8 mouse cellular contexts compared by ENCODE assay signal in the genomic region with DNA sequence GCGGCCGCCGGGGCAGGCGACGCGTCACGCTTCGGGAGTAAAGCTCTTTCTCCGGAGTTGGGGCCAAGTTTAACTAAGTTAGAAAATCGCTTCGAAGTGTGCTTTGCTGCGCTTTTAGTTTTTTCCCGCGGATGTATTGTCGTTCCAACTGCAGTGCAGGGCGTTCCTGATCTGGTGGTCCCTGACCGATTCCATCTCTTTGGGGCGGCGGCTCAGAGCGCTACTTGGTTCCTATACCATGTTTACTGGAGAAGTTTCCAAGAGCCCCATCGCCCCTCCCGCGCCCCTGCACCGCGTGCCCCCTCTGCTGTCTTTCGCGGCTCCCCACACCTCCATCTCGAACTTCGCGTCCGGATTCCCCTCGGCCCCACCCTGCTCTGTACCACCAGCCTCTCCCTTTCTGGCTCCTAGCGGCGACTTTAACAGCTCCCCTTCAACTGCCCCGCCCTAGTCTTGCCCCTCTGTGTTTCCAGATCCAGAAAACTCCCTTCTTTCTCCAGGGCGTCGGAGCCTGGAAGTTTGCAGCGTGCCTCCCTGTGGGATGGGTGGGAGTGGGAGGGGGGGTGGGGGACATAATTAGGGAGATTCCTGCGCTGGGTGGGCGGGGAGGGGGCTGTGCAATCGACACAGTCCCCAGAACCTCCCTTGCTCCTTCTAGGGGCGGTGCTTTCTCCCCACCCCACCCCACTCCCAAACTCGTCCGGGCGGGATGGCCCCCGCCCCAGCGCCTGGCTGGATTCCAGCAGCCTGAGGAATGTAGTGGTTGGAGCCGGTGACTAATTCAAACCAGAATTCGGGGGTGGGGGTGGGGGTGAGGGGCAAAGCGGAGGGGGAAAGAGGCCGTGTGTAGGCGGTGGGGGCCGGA. TPM values are rescaled to one million over a fixed set of nuclear protein-coding genes. Genes with fewer than 3 reads are reported as not detected.
A peak's percentile ranks its signal among the peaks of the same experiment; 100 is the strongest.
DNase-seq lines count a peak whose midpoint lies in the region; ATAC-seq lines count a peak whose summit lies in the region.

No protein-coding gene starts in this region.

- peak; percentile 77 for DNase-seq in CD4-positive helper T cell, adult 2 months (ENCODE audit: low read depth, low spot score)
- DNase-seq in adipocyte (ENCODE audit: low spot score), result peak; percentile 86
- peak; percentile 68 for DNase-seq in forebrain, embryonic 14.5 days (ENCODE audit: low spot score)
- DNase-seq in midbrain, embryonic 14.5 days, result peak; percentile 67
- peak; percentile 51 for DNase-seq in thymus, postnatal 0 days (ENCODE audit: low spot score)
- no peak for DNase-seq in left cerebral cortex, postnatal 14 days (ENCODE audit: low spot score in 2 of 2)

- H3K4me1 ChIP-seq in forebrain, embryonic 14.5 days (ENCODE audit: control insufficient read depth, insufficient read depth, low read length), result peaks cover 22% of the 10 kb centered on the region
- peaks cover 65% of the 10 kb centered on the region for H3K4me1 ChIP-seq in limb, embryonic 13.5 days
- peaks cover 30% of the 10 kb centered on the region for H3K4me1 ChIP-seq in midbrain, embryonic 14.5 days (ENCODE audit: control insufficient read depth, insufficient read depth, low read length)

- no peaks in the 10 kb centered on the region for H3K36me3 ChIP-seq in forebrain, embryonic 14.5 days (ENCODE audit: control insufficient read depth, insufficient read depth, low read length)
- no peaks in the 10 kb centered on the region for H3K36me3 ChIP-seq in limb, embryonic 13.5 days
- H3K36me3 ChIP-seq in midbrain, embryonic 14.5 days (ENCODE audit: control insufficient read depth, insufficient read depth, low read length), result no peaks in the 10 kb centered on the region

- under 1% methylated on average over 53 of the region's 53 CpGs for WGBS in forebrain, embryonic 14.5 days
- WGBS in limb, embryonic 13.5 days, result under 1% methylated on average over 53 of the region's 53 CpGs
- WGBS in midbrain, embryonic 14.5 days, result under 1% methylated on average over 53 of the region's 53 CpGs

- peak; percentile 60 for ATAC-seq in forebrain, embryonic 14.5 days
- ATAC-seq in hematopoietic stem cell, adult 5-6 weeks (replicated peaks in 1 of 2; ENCODE audit: insufficient read depth in 1 of 2, low FRiP score in 2 of 2, low TSS enrichment in 1 of 2, low read depth in 1 of 2, poor library complexity in 2 of 2, severe bottlenecking in 2 of 2), result peak; percentile 50 to 51; a peak in 3 of 4 replicates
- peak; percentile 84 for ATAC-seq in limb, embryonic 13.5 days (ENCODE audit: low FRiP score, low read depth)
- ATAC-seq in midbrain, embryonic 14.5 days (ENCODE audit: low FRiP score, low TSS enrichment), result peak; percentile 51

- H3K9ac ChIP-seq in forebrain, embryonic 14.5 days (ENCODE audit: low read length), result peak overlapping the region; percentile 64
- H3K9ac ChIP-seq in limb, embryonic 13.5 days, result peak overlapping the region; percentile 93
- H3K9ac ChIP-seq in midbrain, embryonic 14.5 days (replicated peaks; ENCODE audit: low read length), result peak overlapping the region; percentile 51; the same call in 1 of the 2 replicates

- H3K27me3 ChIP-seq in forebrain, embryonic 14.5 days (replicated peaks; ENCODE audit: control insufficient read depth, insufficient read depth, low read length), result peaks cover 11% of the 10 kb centered on the region; the same call in 1 of the 2 replicates
- H3K27me3 ChIP-seq in limb, embryonic 13.5 days, result no peaks in the 10 kb centered on the region
- H3K27me3 ChIP-seq in midbrain, embryonic 14.5 days (ENCODE audit: control insufficient read depth, insufficient read depth, low read length), result peaks cover 40% of the 10 kb centered on the region

- peak overlapping the region; percentile 38 for H3K4me3 ChIP-seq in forebrain, embryonic 14.5 days (ENCODE audit: low read depth, low read length)
- H3K4me3 ChIP-seq in limb, embryonic 13.5 days, result peak overlapping the region; percentile 87
- H3K4me3 ChIP-seq in midbrain, embryonic 14.5 days (replicated peaks; ENCODE audit: low read depth, low read length), result peak overlapping the region; percentile 40

- no peaks in the 10 kb centered on the region for H3K9me3 ChIP-seq in forebrain, embryonic 14.5 days (replicated peaks; ENCODE audit: control insufficient read depth, low read length)
- H3K9me3 ChIP-seq in limb, embryonic 13.5 days, result no peaks in the 10 kb centered on the region
- H3K9me3 ChIP-seq in midbrain, embryonic 14.5 days (ENCODE audit: control insufficient read depth, low read length), result no peaks in the 10 kb centered on the region

- no peak overlapping the region for H3K27ac ChIP-seq in forebrain, embryonic 14.5 days (ENCODE audit: low read depth, low read length)
- peak overlapping the region; percentile 98 for H3K27ac ChIP-seq in limb, embryonic 13.5 days
- no peak overlapping the region for H3K27ac ChIP-seq in midbrain, embryonic 14.5 days (replicated peaks; ENCODE audit: low read depth, low read length)

- peak overlapping the region; percentile 89 for H3K4me2 ChIP-seq in forebrain, embryonic 14.5 days (ENCODE audit: low read length)
- H3K4me2 ChIP-seq in limb, embryonic 13.5 days (replicated peaks), result peak overlapping the region; percentile 81
- peak overlapping the region; percentile 78 for H3K4me2 ChIP-seq in midbrain, embryonic 14.5 days (ENCODE audit: low read length)

- intact Hi-C loops in left cerebral cortex, postnatal 14 days (cut with DNase I), result no loop called here

RNA-seq across cellular contexts. Expression of a gene that starts 0.7 kb away (rescaled TPM):
- polyA plus RNA-seq in forebrain, embryonic 14.5 days (2014; fragmentation: Nextera tagmentation; extraction: Ambion mirVana), result 2.6 and 4.5 TPM in 2 replicates
- 28.0 and 41.8 TPM in 2 replicates for total RNA-seq in hematopoietic stem cell, adult 5-6 weeks (2017)
- polyA plus RNA-seq in limb, embryonic 13.5 days (2015; fragmentation: Nextera tagmentation; extraction: Ambion mirVana), result 35.2 and 35.6 TPM in 2 replicates
- polyA plus RNA-seq in midbrain, embryonic 14.5 days (2014; fragmentation: Nextera tagmentation; extraction: Ambion mirVana), result 1.2 and 4.2 TPM in 2 replicates
- 20.3 and 22.3 TPM in 2 replicates for polyA plus RNA-seq in thymus, postnatal 0 days (2015; fragmentation: Nextera tagmentation; extraction: Ambion mirVana)
- 10 to 100 TPM; 15.7 to 23.9 TPM for total RNA-seq in left cerebral cortex, postnatal 14 days (2021)

RNA-seq across cellular contexts. Expression of a gene that starts 23.0 kb away (rescaled TPM):
- polyA plus RNA-seq in forebrain, embryonic 14.5 days (2014; fragmentation: Nextera tagmentation; extraction: Ambion mirVana), result 356 and 360 TPM in 2 replicates
- total RNA-seq in hematopoietic stem cell, adult 5-6 weeks (2017), result 700 and 731 TPM in 2 replicates
- polyA plus RNA-seq in limb, embryonic 13.5 days (2015; fragmentation: Nextera tagmentation; extraction: Ambion mirVana), result 508 and 512 TPM in 2 replicates
- polyA plus RNA-seq in midbrain, embryonic 14.5 days (2014; fragmentation: Nextera tagmentation; extraction: Ambion mirVana), result 308 and 311 TPM in 2 replicates
- 326 and 340 TPM in 2 replicates for polyA plus RNA-seq in thymus, postnatal 0 days (2015; fragmentation: Nextera tagmentation; extraction: Ambion mirVana)
- 100 to 1,000 TPM; 188 to 198 TPM for total RNA-seq in left cerebral cortex, postnatal 14 days (2021)

RNA-seq across cellular contexts. Expression of a gene that starts 36.2 kb away (rescaled TPM):
- 24.2 and 26.4 TPM in 2 replicates for polyA plus RNA-seq in forebrain, embryonic 14.5 days (2014; fragmentation: Nextera tagmentation; extraction: Ambion mirVana)
- 23.2 and 25.3 TPM in 2 replicates for total RNA-seq in hematopoietic stem cell, adult 5-6 weeks (2017)
- polyA plus RNA-seq in limb, embryonic 13.5 days (2015; fragmentation: Nextera tagmentation; extraction: Ambion mirVana), result 35.6 and 36.5 TPM in 2 replicates
- polyA plus RNA-seq in midbrain, embryonic 14.5 days (2014; fragmentation: Nextera tagmentation; extraction: Ambion mirVana), result 20.0 and 25.0 TPM in 2 replicates
- polyA plus RNA-seq in thymus, postnatal 0 days (2015; fragmentation: Nextera tagmentation; extraction: Ambion mirVana), result 31.2 and 32.4 TPM in 2 replicates
- total RNA-seq in left cerebral cortex, postnatal 14 days (2021), result 10 to 100 TPM; 16.7 to 16.8 TPM

RNA-seq across cellular contexts. Expression of a gene that starts 48.1 kb away (rescaled TPM):
- polyA plus RNA-seq in forebrain, embryonic 14.5 days (2014; fragmentation: Nextera tagmentation; extraction: Ambion mirVana), result 57.1 and 57.4 TPM in 2 replicates
- 148 and 167 TPM in 2 replicates for total RNA-seq in hematopoietic stem cell, adult 5-6 weeks (2017)
- polyA plus RNA-seq in limb, embryonic 13.5 days (2015; fragmentation: Nextera tagmentation; extraction: Ambion mirVana), result 192 and 193 TPM in 2 replicates
- polyA plus RNA-seq in midbrain, embryonic 14.5 days (2014; fragmentation: Nextera tagmentation; extraction: Ambion mirVana), result 38.0 and 62.2 TPM in 2 replicates
- polyA plus RNA-seq in thymus, postnatal 0 days (2015; fragmentation: Nextera tagmentation; extraction: Ambion mirVana), result 203 and 214 TPM in 2 replicates
- total RNA-seq in left cerebral cortex, postnatal 14 days (2021), result 10 to 100 TPM; 48.6 to 50.3 TPM

Comparison
In these comparisons a context has a peak if more than half of its experiments do, and no peak if none do; other contexts are left out.
1. DNase-seq: peak in CD4-positive helper T cell, adult 2 months (single experiment), adipocyte (single experiment), forebrain, embryonic 14.5 days (single experiment), midbrain, embryonic 14.5 days (single experiment) and thymus, postnatal 0 days (single experiment); none in left cerebral cortex, postnatal 14 days (0 of 2).
2. Peak in every context shown above with its lines, with median percentiles within 50 percentile points of each other: ATAC-seq, H3K4me2 ChIP-seq, H3K4me3 ChIP-seq and H3K9ac ChIP-seq.